Mouse (Mus musculus): ENCODE measurements around the gene Galntl6. TPM values are rescaled to one million over a fixed set of nuclear protein-coding genes. Genes with fewer than 3 reads are reported as not detected.

Gene Galntl6
- polyA plus RNA-seq, 1 experiment from 2014 or later = 0.12 TPM

DNA sequence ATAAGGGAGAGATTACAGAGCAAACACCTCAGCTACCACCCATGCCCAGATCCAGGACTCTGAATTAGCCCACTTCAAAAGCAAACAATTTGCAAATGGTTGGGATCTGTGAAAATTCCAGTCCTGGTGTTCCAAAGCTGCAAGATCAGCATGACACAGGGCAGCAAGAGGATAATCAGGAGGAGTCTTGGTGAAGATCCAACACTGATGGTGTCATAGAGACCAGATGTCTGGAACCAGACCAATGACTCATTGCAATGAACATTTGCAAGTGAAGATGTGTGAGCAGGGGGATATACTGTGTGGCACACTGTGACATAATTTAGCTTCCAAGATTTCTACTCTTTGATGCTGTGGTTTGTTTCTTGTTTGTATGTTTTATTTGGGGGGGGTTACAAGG lies 107.2 kb downstream of the Galntl6 start:
- Histone ChIP-seq H3K9ac (no peak overlapping the region), H3K4me2 (no peak overlapping the region), H3K4me3 (ENCODE audit: low read depth, low read length) (no peak overlapping the region), H3K27ac (ENCODE audit: low read depth) (no peak overlapping the region), H3K36me3 (ENCODE audit: insufficient read depth) (no peaks in the 10 kb centered on the region), H3K27me3 (ENCODE audit: insufficient read depth, low read length) (no peaks in the 10 kb centered on the region), H3K4me1 (ENCODE audit: insufficient read depth) (no peaks in the 10 kb centered on the region), H3K9me3 (ENCODE audit: low read depth, low read length) (no peaks in the 10 kb centered on the region)
- DNase-seq (peak; percentile 12), ATAC-seq (ENCODE audit: insufficient read depth) (no peak)
- no peak for TF ChIP-seq CTCF (IDR thresholded peaks at IDR 0.05; ENCODE audit: low read depth)

GRCm38 (mm10) chr8:58801847-58802246 lies 110.6 kb downstream of the Galntl6 start:
- Histone ChIP-seq H3K4me2 (no peak overlapping the region), H3K9ac (no peak overlapping the region), H3K27me3 (ENCODE audit: insufficient read depth, low read length) (no peaks in the 10 kb centered on the region), H3K27ac (ENCODE audit: low read depth) (no peak overlapping the region), H3K4me1 (ENCODE audit: insufficient read depth) (no peaks in the 10 kb centered on the region), H3K9me3 (ENCODE audit: low read depth, low read length) (no peaks in the 10 kb centered on the region), H3K4me3 (ENCODE audit: low read depth, low read length) (no peak overlapping the region), H3K36me3 (ENCODE audit: insufficient read depth) (no peaks in the 10 kb centered on the region)
- ATAC-seq (ENCODE audit: insufficient read depth) (no peak), DNase-seq (no peak)
- WGBS = 68% methylated on average over 1 of the region's 1 CpGs
- no peak for TF ChIP-seq CTCF (IDR thresholded peaks at IDR 0.05; ENCODE audit: low read depth)

DNA sequence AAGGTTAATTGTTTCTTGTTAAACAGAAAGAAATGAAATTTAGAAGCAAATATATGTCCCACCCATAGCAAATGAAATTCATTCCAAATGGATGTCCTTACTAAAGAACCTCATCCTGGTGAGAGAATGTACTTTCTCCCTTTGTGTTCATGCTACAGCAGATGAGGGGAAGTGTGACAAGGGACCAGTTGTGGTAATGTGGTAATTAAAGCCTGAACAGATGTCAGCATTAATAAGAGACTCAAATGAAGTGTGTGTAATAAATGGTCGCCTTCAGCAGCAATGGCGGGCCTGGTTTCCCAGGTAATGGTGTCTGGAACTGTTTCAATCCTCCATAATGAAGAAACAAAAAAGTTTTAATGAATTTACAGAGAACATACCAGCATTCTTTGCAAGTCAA lies 158.7 kb downstream of the Galntl6 start:
- Histone ChIP-seq H3K9ac (no peak overlapping the region), H3K9me3 (ENCODE audit: low read depth, low read length) (no peaks in the 10 kb centered on the region), H3K4me2 (no peak overlapping the region), H3K27me3 (ENCODE audit: insufficient read depth, low read length) (no peaks in the 10 kb centered on the region), H3K4me3 (ENCODE audit: low read depth, low read length) (no peak overlapping the region), H3K36me3 (ENCODE audit: insufficient read depth) (no peaks in the 10 kb centered on the region), H3K4me1 (ENCODE audit: insufficient read depth) (no peaks in the 10 kb centered on the region), H3K27ac (ENCODE audit: low read depth) (no peak overlapping the region)
- WGBS = 73% methylated on average over 2 of the region's 2 CpGs
- no peak for DNase-seq
- ATAC-seq (ENCODE audit: insufficient read depth) = no peak
- TF ChIP-seq CTCF (IDR thresholded peaks at IDR 0.05; ENCODE audit: low read depth) = no peak

- DNase-seq = no peak
Measured at GRCm38 (mm10) chr8:58737963-58738362, 174.5 kb downstream of the Galntl6 start.

GRCm38 (mm10) chr8:58691761-58692160 lies 220.7 kb downstream of the Galntl6 start:
- ATAC-seq (ENCODE audit: insufficient read depth) = no peak
- Histone ChIP-seq H3K4me2 (no peak overlapping the region), H3K4me3 (ENCODE audit: low read depth, low read length) (no peak overlapping the region), H3K27me3 (ENCODE audit: insufficient read depth, low read length) (no peaks in the 10 kb centered on the region), H3K9me3 (ENCODE audit: low read depth, low read length) (no peaks in the 10 kb centered on the region), H3K36me3 (ENCODE audit: insufficient read depth) (no peaks in the 10 kb centered on the region), H3K9ac (no peak overlapping the region), H3K4me1 (ENCODE audit: insufficient read depth) (no peaks in the 10 kb centered on the region), H3K27ac (ENCODE audit: low read depth) (no peak overlapping the region)
- TF ChIP-seq CTCF (IDR thresholded peaks at IDR 0.05; ENCODE audit: low read depth) = no peak
- WGBS = 81% methylated on average over 3 of the region's 3 CpGs
- DNase-seq = no peak

More at GRCm38 (mm10) chr8:58737963-58738362, 174.5 kb downstream of the Galntl6 start:
- H3K9me3 ChIP-seq (ENCODE audit: low read depth, low read length) = no peaks in the 10 kb centered on the region
- no peak overlapping the region for H3K9ac ChIP-seq
- no peak overlapping the region for H3K4me3 ChIP-seq (ENCODE audit: low read depth, low read length)
- no peaks in the 10 kb centered on the region for H3K36me3 ChIP-seq (ENCODE audit: insufficient read depth)
- H3K4me2 ChIP-seq = no peak overlapping the region
- ATAC-seq (ENCODE audit: insufficient read depth) = no peak
- no peak overlapping the region for H3K27ac ChIP-seq (ENCODE audit: low read depth)
- no peaks in the 10 kb centered on the region for H3K4me1 ChIP-seq (ENCODE audit: insufficient read depth)
- H3K27me3 ChIP-seq (ENCODE audit: insufficient read depth, low read length) = no peaks in the 10 kb centered on the region
- whole genome bisulfite sequencing = 93% methylated on average over 3 of the region's 3 CpGs
- no peak for TF ChIP-seq CTCF (IDR thresholded peaks at IDR 0.05; ENCODE audit: low read depth)

- no peaks in the 10 kb centered on the region for H3K4me1 ChIP-seq (ENCODE audit: insufficient read depth)
- no peak for ATAC-seq (ENCODE audit: insufficient read depth)
- H3K36me3 ChIP-seq (ENCODE audit: insufficient read depth) = no peaks in the 10 kb centered on the region
- 25% methylated on average over 6 of the region's 6 CpGs for WGBS
- H3K27me3 ChIP-seq (ENCODE audit: insufficient read depth, low read length) = no peaks in the 10 kb centered on the region
- DNase-seq = no peak
- H3K9ac ChIP-seq = no peak overlapping the region
- no peak overlapping the region for H3K4me2 ChIP-seq
- H3K9me3 ChIP-seq (ENCODE audit: low read depth, low read length) = no peaks in the 10 kb centered on the region
- no peak overlapping the region for H3K4me3 ChIP-seq (ENCODE audit: low read depth, low read length)
- H3K27ac ChIP-seq (ENCODE audit: low read depth) = no peak overlapping the region
- no peak for TF ChIP-seq CTCF (IDR thresholded peaks at IDR 0.05; ENCODE audit: low read depth)
Measured at GRCm38 (mm10) chr8:58677847-58678450, 234.5 kb downstream of the Galntl6 start.

DNA sequence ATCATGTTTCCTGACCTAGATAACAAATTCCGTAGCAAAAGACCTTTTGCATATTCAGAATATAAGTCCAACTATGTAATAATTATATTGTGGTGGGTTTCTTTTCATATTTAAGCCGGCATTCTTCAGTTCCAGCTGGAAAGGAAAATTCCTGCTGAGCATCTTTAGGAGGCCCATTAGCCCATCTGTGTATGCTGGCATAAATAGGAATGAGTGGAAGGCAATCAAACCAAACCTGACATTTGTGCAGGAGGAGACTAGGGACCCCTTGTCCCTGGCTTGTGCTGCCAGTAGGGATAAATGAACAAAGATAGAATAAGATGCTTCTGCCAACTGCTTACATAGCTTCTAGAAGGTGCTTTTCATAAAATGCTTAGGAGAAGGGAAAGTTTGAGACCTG lies 243.4 kb downstream of the Galntl6 start:
- DNase-seq (no peak), ATAC-seq (ENCODE audit: insufficient read depth) (no peak)
- no peak overlapping the region for H3K4me3 ChIP-seq (ENCODE audit: low read depth, low read length)
- no peak overlapping the region for H3K4me2 ChIP-seq
- H3K4me1 ChIP-seq (ENCODE audit: insufficient read depth) = no peaks in the 10 kb centered on the region
- H3K27me3 ChIP-seq (ENCODE audit: insufficient read depth, low read length) = no peaks in the 10 kb centered on the region
- H3K9me3 ChIP-seq (ENCODE audit: low read depth, low read length) = no peaks in the 10 kb centered on the region
- H3K36me3 ChIP-seq (ENCODE audit: insufficient read depth) = no peaks in the 10 kb centered on the region
- H3K27ac ChIP-seq (ENCODE audit: low read depth) = no peak overlapping the region
- no peak overlapping the region for H3K9ac ChIP-seq
- 77% methylated on average over 2 of the region's 2 CpGs for WGBS
- no peak for TF ChIP-seq CTCF (IDR thresholded peaks at IDR 0.05; ENCODE audit: low read depth)

DNA sequence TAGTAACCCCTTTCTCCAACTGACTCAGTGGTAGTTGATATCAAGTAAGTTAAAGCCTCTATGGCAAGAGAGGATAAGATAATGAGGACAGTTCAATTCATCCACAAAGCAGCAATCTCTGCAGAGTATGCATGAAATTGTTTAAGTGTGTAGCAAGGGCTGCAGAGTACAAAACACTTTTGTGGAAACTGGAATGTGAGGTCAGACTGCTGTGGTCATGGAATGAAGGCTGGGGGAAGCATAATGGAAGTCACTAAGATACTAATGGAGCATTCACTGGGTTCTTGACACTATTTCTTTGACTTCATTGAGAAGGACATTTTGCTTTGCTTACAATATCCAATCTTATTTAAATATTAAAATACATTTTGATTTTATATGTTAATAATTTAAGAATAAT lies 252.4 kb downstream of the Galntl6 start:
- Histone ChIP-seq H3K4me3 (ENCODE audit: low read depth, low read length) (no peak overlapping the region), H3K9ac (no peak overlapping the region), H3K4me1 (ENCODE audit: insufficient read depth) (no peaks in the 10 kb centered on the region), H3K36me3 (ENCODE audit: insufficient read depth) (no peaks in the 10 kb centered on the region), H3K27me3 (ENCODE audit: insufficient read depth, low read length) (no peaks in the 10 kb centered on the region), H3K27ac (ENCODE audit: low read depth) (no peak overlapping the region), H3K9me3 (ENCODE audit: low read depth, low read length) (no peaks in the 10 kb centered on the region), H3K4me2 (no peak overlapping the region)
- ATAC-seq (ENCODE audit: insufficient read depth) (no peak), DNase-seq (no peak)
- TF ChIP-seq CTCF (IDR thresholded peaks at IDR 0.05; ENCODE audit: low read depth) = no peak
